Mouse (Mus musculus) thymus, adult 2 months (tissue): ENCODE data around the gene Csnk2a2.

Source experiments
- CTCF ChIP-seq: fragments of 200-500 bp; IDR thresholded peaks from 2 replicates; pipeline ENCODE4 v1.5.1; 2012; ENCODE audit warnings: mild to moderate bottlenecking, control low read depth, low read length, moderate library complexity, borderline replicate concordance; ENCODE audit not compliant: control insufficient read depth, poor library complexity, insufficient read depth; ENCODE audit errors: extremely low read depth
- POLR2A ChIP-seq: fragments of 200-500 bp; IDR thresholded peaks from 2 replicates; pipeline ENCODE4 v1.6.1; 2012; ENCODE audit warnings: mild to moderate bottlenecking, low read length, control low read depth, moderate library complexity; ENCODE audit not compliant: control insufficient read depth, poor library complexity, insufficient read depth; ENCODE audit errors: extremely low read depth

DNA sequence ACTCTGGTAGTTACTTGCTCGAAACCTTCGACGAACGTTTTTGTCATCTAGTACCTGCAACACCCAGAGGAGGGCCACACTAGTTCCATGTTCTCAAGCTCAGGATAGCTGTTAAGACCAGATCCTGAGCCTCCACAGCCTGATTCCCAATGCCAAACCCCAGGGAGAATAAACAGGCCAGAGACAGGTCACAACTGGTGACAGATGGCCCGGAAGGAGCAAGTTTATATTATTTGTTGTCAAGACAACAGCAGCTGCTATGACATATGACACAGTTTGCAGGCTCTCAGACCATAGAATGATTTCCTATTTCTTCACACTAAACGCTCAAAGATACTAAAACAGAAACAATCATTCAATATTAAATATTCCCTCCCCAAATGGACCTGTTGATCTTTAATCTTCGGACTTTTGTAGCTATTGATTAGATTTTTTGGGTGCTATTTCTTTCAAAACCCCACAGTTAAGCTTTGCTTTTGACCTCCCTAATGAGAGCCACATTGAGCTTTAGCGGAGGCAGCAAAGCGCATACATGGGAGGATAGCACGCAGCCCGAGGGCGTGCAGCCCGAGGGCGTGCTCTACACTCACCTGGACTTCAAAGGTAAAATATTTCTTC, 67.5 kb downstream of the Csnk2a2 start:
- TF ChIP-seq CTCF (no peak), POLR2A (no peak)
